Mouse (Mus musculus): ENCODE results near the gene Sult2a8.

- no peak for TF ChIP-seq CTCF (IDR thresholded peaks at IDR 0.05; ENCODE audit: extremely low read depth, insufficient read length, insufficient replicate concordance, low read depth, low read length)
- no peak for TF ChIP-seq POLR2A (IDR thresholded peaks at IDR 0.05; ENCODE audit: low read depth, low read length)
Observed at GRCm38 (mm10) chr7:14439581-14439980, 7.0 kb downstream of the Sult2a8 start.
